Mouse (Mus musculus) forebrain, embryonic 12.5 days (tissue): ENCODE measurements around the gene Hif1an. TPM values are rescaled to one million over a fixed set of nuclear protein-coding genes. Genes with fewer than 3 reads are reported as not detected.

Source experiments
- ATAC-seq: fragments of 200-750 bp; cut with Nextera tagmentation; 2 replicates; pipeline ENCODE4 v1.8.0; 2017; ENCODE audit warnings: moderate TSS enrichment; ENCODE audit not compliant: low FRiP score
- H3K27ac ChIP-seq: fragments of 300-500 bp; sonication (generic); 2 replicates; pipeline ENCODE4 v1.5.1; 2016; ENCODE audit warnings: mild to moderate bottlenecking
- H3K27me3 ChIP-seq: fragments of 300-500 bp; sonication (generic); 2 replicates; pipeline ENCODE4 v1.6.1; 2016; ENCODE audit warnings: mild to moderate bottlenecking
- H3K36me3 ChIP-seq: fragments of 300-500 bp; sonication (generic); replicated peaks from 2 replicates; pipeline ENCODE4 v1.6.1; 2016; ENCODE audit warnings: mild to moderate bottlenecking
- H3K4me1 ChIP-seq: fragments of 300-500 bp; sonication (generic); 2 replicates; pipeline ENCODE4 v1.6.1; 2016
- H3K4me2 ChIP-seq: fragments of 300-500 bp; sonication (generic); 2 replicates; pipeline ENCODE4 v1.6.1; 2016; ENCODE audit warnings: mild to moderate bottlenecking, moderate library complexity
- H3K4me3 ChIP-seq: fragments of 300-500 bp; sonication (generic); replicated peaks from 2 replicates; pipeline ENCODE4 v1.5.1; 2016; ENCODE audit warnings: mild to moderate bottlenecking
- H3K9ac ChIP-seq: fragments of 300-500 bp; sonication (generic); 2 replicates; pipeline ENCODE4 v1.6.1; 2016; ENCODE audit warnings: mild to moderate bottlenecking
- H3K9me3 ChIP-seq: fragments of 300-500 bp; sonication (generic); 2 replicates; pipeline ENCODE4 v1.6.1; 2016
- WGBS: fragments of 180-500 bp; shearing (Covaris S2); methylation state at CpG from one replicate; pipeline ENCODE4 v1.1.7; 2016; 5-methylcytosine and 5-hydroxymethylcytosine counted together
- polyA plus RNA-seq: library from polyadenylated mRNA; unstranded; fragments of >200 nt; fragmentation: Nextera tagmentation; extraction: Ambion mirVana; gene quantifications from 2 replicates; pipeline ENCODE4 v1.2.1, GENCODE M21; 2016

Gene Hif1an
- polyA plus RNA-seq, 1 experiment from 2014 or later = 46.5 TPM

- H3K36me3 ChIP-seq = no peaks in the 10 kb centered on the region; the same call in 1 of the 2 replicates
- peaks cover 7% of the 10 kb centered on the region for H3K4me1 ChIP-seq
- H3K27ac ChIP-seq = no peak overlapping the region
- H3K9ac ChIP-seq = no peak overlapping the region
- H3K4me2 ChIP-seq = no peak overlapping the region
- no peak overlapping the region for H3K4me3 ChIP-seq
- H3K9me3 ChIP-seq = peaks cover 15% of the 10 kb centered on the region
- H3K27me3 ChIP-seq = peaks cover 50% of the 10 kb centered on the region
- no peak for ATAC-seq
- 92% methylated on average over 8 of the region's 8 CpGs for WGBS
Measured at GRCm38 (mm10) chr19:44542694-44543178, 19.9 kb upstream of the Hif1an start.

GRCm38 (mm10) chr19:44544372-44544771, 18.3 kb upstream of the Hif1an start:
- no peak for ATAC-seq
- WGBS = 51% methylated on average over 10 of the region's 10 CpGs
- Histone ChIP-seq H3K4me3 (no peak overlapping the region), H3K36me3 (peaks cover 14% of the 10 kb centered on the region), H3K4me1 (peaks cover 7% of the 10 kb centered on the region), H3K27ac (no peak overlapping the region), H3K4me2 (no peak overlapping the region), H3K9me3 (peaks cover 15% of the 10 kb centered on the region), H3K27me3 (peaks cover 46% of the 10 kb centered on the region), H3K9ac (no peak overlapping the region)

GRCm38 (mm10) chr19:44544775-44545174, 17.9 kb upstream of the Hif1an start:
- Histone ChIP-seq H3K36me3 (peaks cover 18% of the 10 kb centered on the region), H3K27me3 (peaks cover 46% of the 10 kb centered on the region), H3K4me3 (no peak overlapping the region; the same call in 1 of the 2 replicates), H3K4me2 (no peak overlapping the region), H3K4me1 (peaks cover 7% of the 10 kb centered on the region), H3K27ac (no peak overlapping the region), H3K9ac (no peak overlapping the region), H3K9me3 (peaks cover 15% of the 10 kb centered on the region)
- 3% methylated on average over 13 of the region's 13 CpGs for WGBS
- ATAC-seq = no peak

- H3K4me2 ChIP-seq = peak within 1 kb of the TSS; percentile 65
- H3K9me3 ChIP-seq = peaks cover 10% of the 10 kb centered on the region
- peak; percentile 23; the same call in 1 of the 2 replicates for ATAC-seq
- peak within 1 kb of the TSS; percentile 44 for H3K9ac ChIP-seq
- H3K36me3 ChIP-seq = peaks cover 25% of the 10 kb centered on the region
- H3K4me1 ChIP-seq = peaks cover 7% of the 10 kb centered on the region
- H3K27ac ChIP-seq = no peak within 1 kb of the TSS
- WGBS = under 1% methylated on average over 46 of the region's 47 CpGs
- peaks cover 46% of the 10 kb centered on the region for H3K27me3 ChIP-seq
- peak within 1 kb of the TSS; percentile 42 for H3K4me3 ChIP-seq
Measured at GRCm38 (mm10) chr19:44545321-44546041, 17.2 kb upstream of the Hif1an start, which contains the start of gene Sec31b. Gene Sec31b, minus strand, starts transcription at chr19:44545864.

- Histone ChIP-seq H3K4me3 (no peak within 1 kb of the TSS), H3K9me3 (no peaks in the 10 kb centered on the region), H3K9ac (no peak within 1 kb of the TSS), H3K36me3 (peaks cover 51% of the 10 kb centered on the region), H3K27me3 (peaks cover 4% of the 10 kb centered on the region), H3K4me2 (no peak within 1 kb of the TSS), H3K4me1 (peaks cover 15% of the 10 kb centered on the region), H3K27ac (no peak within 1 kb of the TSS)
- no peak for ATAC-seq
- WGBS = 97% methylated on average over 4 of the region's 4 CpGs
Measured at GRCm38 (mm10) chr19:44552731-44553130, 9.9 kb upstream of the Hif1an start, which contains the start of gene Gm20538. Gene Gm20538, minus strand, starts transcription at chr19:44552831.

GRCm38 (mm10) chr19:44553286-44553685, 9.4 kb upstream of the Hif1an start:
- Histone ChIP-seq H3K27me3 (peaks cover 8% of the 10 kb centered on the region), H3K27ac (no peak overlapping the region), H3K4me2 (no peak overlapping the region), H3K4me3 (no peak overlapping the region), H3K36me3 (peaks cover 47% of the 10 kb centered on the region), H3K9me3 (no peaks in the 10 kb centered on the region), H3K9ac (no peak overlapping the region), H3K4me1 (peaks cover 15% of the 10 kb centered on the region)
- WGBS = 92% methylated on average over 4 of the region's 4 CpGs
- no peak for ATAC-seq

GRCm38 (mm10) chr19:44554490-44554860, 8.2 kb upstream of the Hif1an start:
- Histone ChIP-seq H3K4me3 (peak overlapping the region; percentile 89), H3K9ac (peak overlapping the region; percentile 86), H3K27me3 (peaks cover 15% of the 10 kb centered on the region), H3K9me3 (no peaks in the 10 kb centered on the region), H3K36me3 (peaks cover 36% of the 10 kb centered on the region), H3K4me2 (peak overlapping the region; percentile 87), H3K4me1 (peaks cover 15% of the 10 kb centered on the region), H3K27ac (no peak overlapping the region)
- WGBS = 5% methylated on average over 8 of the region's 8 CpGs
- ATAC-seq = no peak

- WGBS = under 1% methylated on average over 50 of the region's 50 CpGs
Measured at GRCm38 (mm10) chr19:44554861-44555590, 7.6 kb upstream of the Hif1an start, which contains the start of gene Ndufb8. Gene Ndufb8, minus strand, starts transcription at chr19:44555440.

GRCm38 (mm10) chr19:44564006-44564405, 1.4 kb downstream of the Hif1an start:
- ATAC-seq = no peak
- no peaks in the 10 kb centered on the region for H3K9me3 ChIP-seq
- 0 out of 2 replicates have a peak overlapping the region, but pooled peaks have one; percentile 7 for H3K4me3 ChIP-seq
- peak overlapping the region; percentile 77 for H3K4me2 ChIP-seq
- peaks cover 38% of the 10 kb centered on the region for H3K36me3 ChIP-seq
- no peak overlapping the region for H3K27ac ChIP-seq
- no peak overlapping the region for H3K9ac ChIP-seq
- peaks cover 7% of the 10 kb centered on the region; the same call in 1 of the 2 replicates for H3K27me3 ChIP-seq
- 92% methylated on average over 14 of the region's 14 CpGs for WGBS
- H3K4me1 ChIP-seq = peaks cover 17% of the 10 kb centered on the region

More at GRCm38 (mm10) chr19:44554861-44555590, 7.6 kb upstream of the Hif1an start, which contains the start of gene Ndufb8:
- Histone ChIP-seq H3K4me3 (peak within 1 kb of the TSS; percentile 89), H3K27ac (0 out of 2 replicates have a peak within 1 kb of the TSS, but pooled peaks have one; percentile 19), H3K9me3 (no peaks in the 10 kb centered on the region), H3K27me3 (peaks cover 18% of the 10 kb centered on the region), H3K4me2 (peak within 1 kb of the TSS; percentile 87), H3K4me1 (peaks cover 15% of the 10 kb centered on the region), H3K36me3 (peaks cover 30% of the 10 kb centered on the region), H3K9ac (peak within 1 kb of the TSS; percentile 86)
- peak; percentile 93 for ATAC-seq

- peaks cover 76% of the 10 kb centered on the region for H3K36me3 ChIP-seq
- no peaks in the 10 kb centered on the region for H3K27me3 ChIP-seq
- H3K9ac ChIP-seq = no peak overlapping the region
- no peak overlapping the region for H3K4me3 ChIP-seq
- peaks cover 17% of the 10 kb centered on the region for H3K4me1 ChIP-seq
- no peaks in the 10 kb centered on the region for H3K9me3 ChIP-seq
- no peak overlapping the region for H3K4me2 ChIP-seq
- 91% methylated on average over 3 of the region's 3 CpGs for WGBS
- ATAC-seq = no peak
- no peak overlapping the region for H3K27ac ChIP-seq
Measured at GRCm38 (mm10) chr19:44567763-44568162, 5.1 kb downstream of the Hif1an start.

- WGBS = 79% methylated on average over 7 of the region's 7 CpGs
- no peaks in the 10 kb centered on the region for H3K4me1 ChIP-seq
- peaks cover 44% of the 10 kb centered on the region for H3K36me3 ChIP-seq
- ATAC-seq = no peak
- no peak overlapping the region for H3K9ac ChIP-seq
- no peak overlapping the region for H3K27ac ChIP-seq
- H3K4me2 ChIP-seq = no peak overlapping the region
- 0 out of 2 replicates have a peak, but pooled peaks cover 3% of the 10 kb centered on the region for H3K27me3 ChIP-seq
- H3K4me3 ChIP-seq = no peak overlapping the region
- no peaks in the 10 kb centered on the region for H3K9me3 ChIP-seq
Measured at GRCm38 (mm10) chr19:44576275-44576674, 13.6 kb downstream of the Hif1an start.

- H3K9me3 ChIP-seq = no peaks in the 10 kb centered on the region
- ATAC-seq = no peak
- WGBS = 93% methylated on average over 1 of the region's 1 CpGs
- H3K27me3 ChIP-seq = peaks cover 13% of the 10 kb centered on the region
- H3K4me2 ChIP-seq = no peak overlapping the region
- H3K4me3 ChIP-seq = no peak overlapping the region
- no peaks in the 10 kb centered on the region for H3K4me1 ChIP-seq
- no peak overlapping the region for H3K27ac ChIP-seq
- H3K9ac ChIP-seq = no peak overlapping the region
- H3K36me3 ChIP-seq = peaks cover 27% of the 10 kb centered on the region
Measured at GRCm38 (mm10) chr19:44578038-44578437, 15.4 kb downstream of the Hif1an start.
